Mouse (Mus musculus) stomach, embryonic 14.5 days (tissue): ENCODE data around the gene Acsbg1. TPM values are rescaled to one million over a fixed set of nuclear protein-coding genes. Genes with fewer than 3 reads are reported as not detected.

Experiments used
- ATAC-seq: fragments of 200-750 bp; cut with Nextera tagmentation; 2 replicates; pipeline ENCODE4 v1.8.0; 2017; ENCODE audit warnings: low read depth, moderate TSS enrichment; ENCODE audit not compliant: insufficient number of reproducible peaks, insufficient read depth, low FRiP score
- H3K27ac ChIP-seq: fragments of 300-500 bp; sonication (generic); 2 replicates; pipeline ENCODE4 v1.5.1; 2014; ENCODE audit warnings: mild to moderate bottlenecking, low read length, moderate library complexity, mixed read lengths
- H3K27me3 ChIP-seq: fragments of 300-500 bp; sonication (generic); 2 replicates; pipeline ENCODE4 v1.6.1; 2014; ENCODE audit warnings: low read length, control low read depth, mixed read lengths; ENCODE audit not compliant: control insufficient read depth, insufficient read depth
- H3K36me3 ChIP-seq: fragments of 300-500 bp; sonication (generic); 2 replicates; pipeline ENCODE4 v1.6.1; 2014; ENCODE audit warnings: mild to moderate bottlenecking, control low read depth, low read length, moderate library complexity, mixed read lengths; ENCODE audit not compliant: control insufficient read depth, insufficient read depth
- H3K4me1 ChIP-seq: fragments of 300-500 bp; sonication (generic); 2 replicates; pipeline ENCODE4 v1.6.1; 2014; ENCODE audit warnings: low read length, control low read depth, mixed read lengths; ENCODE audit not compliant: control insufficient read depth, insufficient read depth
- H3K4me2 ChIP-seq: fragments of 300-500 bp; sonication (generic); replicated peaks from 2 replicates; pipeline ENCODE4 v1.6.1; 2014; ENCODE audit warnings: low read depth, low read length, control low read depth
- H3K4me3 ChIP-seq: fragments of 300-500 bp; sonication (generic); 2 replicates; pipeline ENCODE4 v1.5.1; 2014; ENCODE audit warnings: low read depth, low read length, control low read depth
- H3K9ac ChIP-seq: fragments of 300-500 bp; sonication (generic); replicated peaks from 2 replicates; pipeline ENCODE4 v1.6.1; 2014; ENCODE audit warnings: low read depth, mild to moderate bottlenecking, control low read depth, low read length, moderate library complexity, mixed read lengths
- H3K9me3 ChIP-seq: fragments of 300-500 bp; sonication (generic); 2 replicates; pipeline ENCODE4 v1.6.1; 2016; ENCODE audit warnings: low read depth, low read length, control low read depth; ENCODE audit not compliant: control insufficient read depth
- WGBS: fragments of 180-500 bp; shearing (Covaris S2); extraction: QIAGEN DNeasy Blood & Tissue Kit; methylation state at CpG from one replicate; pipeline ENCODE4 v1.1.7; 2014; 5-methylcytosine and 5-hydroxymethylcytosine counted together
- polyA plus RNA-seq: library from polyadenylated mRNA; unstranded; fragments of >200 nt; fragmentation: Nextera tagmentation; extraction: Ambion mirVana; gene quantifications from 2 replicates; pipeline ENCODE4 v1.2.1, GENCODE M21; 2014

Acsbg1 gene
- polyA plus RNA-seq, 1 experiment from 2014 or later: 0.74 TPM

- no peaks in the 10 kb centered on the region for H3K36me3 ChIP-seq
- H3K4me2 ChIP-seq: no peak overlapping the region
- no peaks in the 10 kb centered on the region for H3K27me3 ChIP-seq
- no peak overlapping the region for H3K4me3 ChIP-seq
- ATAC-seq: no peak
- H3K4me1 ChIP-seq: no peaks in the 10 kb centered on the region
- no peak overlapping the region for H3K27ac ChIP-seq
- H3K9ac ChIP-seq: no peak overlapping the region
- 94% methylated on average over 5 of the region's 5 CpGs for WGBS
- H3K9me3 ChIP-seq: no peaks in the 10 kb centered on the region
Measured at GRCm38 (mm10) chr9:54627240-54627639, 34.4 kb downstream of the Acsbg1 start.

DNA sequence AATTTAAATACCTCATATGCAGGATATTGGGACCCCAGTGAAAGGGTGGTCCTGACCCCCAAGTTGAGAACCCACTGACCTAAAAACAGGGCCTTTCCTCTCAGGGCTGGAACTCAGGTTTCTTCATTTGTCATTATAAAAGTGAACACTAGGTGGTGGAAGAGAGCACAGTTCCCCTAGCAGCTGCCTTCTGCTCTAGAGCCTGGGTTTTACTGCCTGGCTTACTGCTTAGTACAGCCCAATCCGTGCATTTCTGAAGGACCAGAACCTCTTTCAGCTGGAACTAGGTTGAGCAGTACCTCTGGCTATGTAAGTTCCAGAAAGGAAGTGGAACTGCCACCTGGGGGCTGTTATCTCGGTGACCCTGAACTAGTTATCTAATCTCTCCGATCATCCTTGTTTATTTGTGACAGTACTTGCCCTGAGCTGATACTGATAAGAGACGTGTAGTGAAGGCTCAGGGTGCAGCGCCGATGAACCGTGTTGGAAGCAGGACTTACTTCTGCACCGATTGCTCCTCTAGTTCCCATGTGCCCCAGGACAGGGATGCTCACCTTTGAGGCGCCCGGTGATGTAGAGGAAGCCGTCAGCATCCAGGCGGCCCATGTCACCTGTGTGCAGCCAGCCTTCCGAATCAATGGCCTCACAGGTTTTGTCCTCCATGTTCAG is 47.4 kb downstream of the Acsbg1 start:
- H3K36me3 ChIP-seq: no peaks in the 10 kb centered on the region
- no peak overlapping the region for H3K4me2 ChIP-seq
- no peaks in the 10 kb centered on the region for H3K27me3 ChIP-seq
- no peak overlapping the region for H3K9ac ChIP-seq
- WGBS: 46% methylated on average over 13 of the region's 13 CpGs
- no peak overlapping the region for H3K4me3 ChIP-seq
- no peak overlapping the region for H3K27ac ChIP-seq
- no peak for ATAC-seq
- H3K9me3 ChIP-seq: no peaks in the 10 kb centered on the region
- H3K4me1 ChIP-seq: no peaks in the 10 kb centered on the region

DNA sequence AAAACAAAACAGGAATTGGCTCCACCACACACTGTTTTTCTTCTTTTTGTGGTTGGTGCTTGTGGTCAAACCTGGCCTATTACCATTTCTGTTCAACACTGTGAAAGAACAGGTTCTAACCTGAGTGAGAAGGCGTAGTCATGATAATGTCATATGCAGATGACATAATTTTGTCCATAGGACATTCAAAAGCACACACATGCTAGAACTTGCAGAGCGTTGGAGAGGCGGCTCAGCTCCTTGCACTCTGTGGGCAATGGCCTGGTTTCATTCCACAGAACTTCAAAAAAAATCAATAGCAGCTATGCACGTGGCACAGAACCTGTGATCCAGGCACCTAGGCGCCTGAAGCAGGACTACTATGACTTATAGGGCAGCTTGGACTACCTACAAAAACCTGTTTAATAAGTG is 48.9 kb downstream of the Acsbg1 start:
- no peaks in the 10 kb centered on the region for H3K27me3 ChIP-seq
- H3K4me3 ChIP-seq: no peak overlapping the region
- H3K4me1 ChIP-seq: no peaks in the 10 kb centered on the region
- H3K36me3 ChIP-seq: no peaks in the 10 kb centered on the region
- 74% methylated on average over 5 of the region's 5 CpGs for WGBS
- ATAC-seq: no peak
- no peak overlapping the region for H3K4me2 ChIP-seq
- H3K9me3 ChIP-seq: no peaks in the 10 kb centered on the region
- H3K27ac ChIP-seq: 0 out of 2 replicates have a peak overlapping the region, but pooled peaks have one; percentile 15
- no peak overlapping the region for H3K9ac ChIP-seq

GRCm38 (mm10) chr9:54604886-54605285 is 56.8 kb downstream of the Acsbg1 start:
- no peak for ATAC-seq
- Histone ChIP-seq H3K27me3 (no peaks in the 10 kb centered on the region), H3K36me3 (peaks cover 21% of the 10 kb centered on the region), H3K9ac (no peak overlapping the region), H3K4me1 (no peaks in the 10 kb centered on the region), H3K4me3 (no peak overlapping the region), H3K4me2 (no peak overlapping the region), H3K9me3 (no peaks in the 10 kb centered on the region), H3K27ac (no peak overlapping the region)
- WGBS: 66% methylated on average over 4 of the region's 4 CpGs

DNA sequence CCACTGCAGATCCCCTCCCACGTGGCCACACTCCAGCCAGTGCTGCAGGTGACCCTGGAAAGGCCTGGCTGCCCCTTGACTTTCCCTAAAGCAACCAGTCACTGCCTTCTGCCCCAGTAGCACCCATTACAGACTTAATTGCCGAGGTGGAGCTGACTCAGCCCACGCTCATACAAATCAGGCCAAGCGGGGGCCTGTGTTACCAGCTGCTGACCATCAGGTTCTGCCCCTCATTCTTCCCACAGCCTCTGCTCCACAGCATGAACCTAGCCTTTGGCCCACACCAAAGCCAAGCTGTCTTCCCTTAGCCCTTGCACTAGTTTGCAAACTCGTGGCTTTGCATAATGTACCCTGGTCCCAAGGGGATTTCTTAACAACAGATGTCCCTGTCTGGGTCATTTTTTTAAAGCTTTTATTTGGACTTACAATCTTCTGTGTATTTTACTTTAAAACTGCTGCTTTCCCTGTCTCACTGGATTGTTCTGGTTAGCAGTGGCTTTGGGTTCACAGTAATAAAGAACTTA is 57.5 kb downstream of the Acsbg1 start:
- no peak for ATAC-seq
- peaks cover 25% of the 10 kb centered on the region for H3K36me3 ChIP-seq
- H3K9me3 ChIP-seq: no peaks in the 10 kb centered on the region
- H3K4me1 ChIP-seq: no peaks in the 10 kb centered on the region
- H3K27me3 ChIP-seq: no peaks in the 10 kb centered on the region
- no peak overlapping the region for H3K4me3 ChIP-seq
- no peak overlapping the region for H3K4me2 ChIP-seq
- no peak overlapping the region for H3K9ac ChIP-seq
- H3K27ac ChIP-seq: no peak overlapping the region
- WGBS: 76% methylated on average over 5 of the region's 5 CpGs

DNA sequence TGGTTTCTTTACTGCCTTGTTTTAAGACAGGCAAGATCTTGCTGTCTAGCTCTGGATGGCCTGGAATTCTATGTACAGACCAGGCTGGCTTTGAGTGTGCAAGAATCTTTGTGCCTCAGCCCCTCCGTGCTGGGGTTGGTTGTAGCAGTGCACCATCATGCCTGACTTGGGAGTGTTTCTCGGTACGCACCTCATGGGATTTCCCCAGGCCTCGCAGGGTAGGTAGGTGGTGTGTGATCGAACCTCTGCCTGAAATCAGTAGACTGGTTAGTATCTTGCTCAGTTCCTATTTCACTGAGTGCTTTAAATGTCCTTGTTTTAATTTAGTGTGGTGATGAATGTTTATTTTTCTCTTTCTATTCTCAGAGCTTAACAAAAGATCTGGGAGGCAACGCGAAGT is 58.8 kb downstream of the Acsbg1 start:
- H3K9me3 ChIP-seq: no peaks in the 10 kb centered on the region
- no peaks in the 10 kb centered on the region for H3K4me1 ChIP-seq
- H3K4me3 ChIP-seq: no peak overlapping the region
- WGBS: 87% methylated on average over 7 of the region's 7 CpGs
- H3K4me2 ChIP-seq: no peak overlapping the region
- no peak for ATAC-seq
- peaks cover 25% of the 10 kb centered on the region for H3K36me3 ChIP-seq
- H3K27ac ChIP-seq: no peak overlapping the region
- H3K9ac ChIP-seq: no peak overlapping the region
- H3K27me3 ChIP-seq: no peaks in the 10 kb centered on the region

DNA sequence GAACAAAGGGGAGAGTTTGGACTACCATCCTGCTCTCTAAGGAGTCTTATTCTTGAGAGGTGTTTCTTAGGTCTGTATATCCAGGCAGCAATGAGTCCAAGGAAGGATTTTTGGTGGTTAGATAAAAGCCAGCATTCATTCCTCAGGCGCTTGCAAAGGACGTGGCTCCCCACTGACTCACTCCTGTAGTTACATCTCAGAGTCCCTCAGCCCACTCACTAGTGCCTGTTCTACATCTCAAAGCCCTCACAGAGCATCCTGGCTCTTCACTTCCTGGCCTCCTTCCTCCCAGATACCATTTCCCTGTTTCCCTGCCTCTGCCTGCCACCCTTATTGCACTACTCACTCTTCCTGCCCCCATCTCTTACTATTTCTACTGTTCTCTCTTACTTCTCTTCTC is 59.3 kb downstream of the Acsbg1 start:
- ATAC-seq: no peak
- H3K4me1 ChIP-seq: no peaks in the 10 kb centered on the region
- H3K36me3 ChIP-seq: peaks cover 26% of the 10 kb centered on the region
- H3K4me3 ChIP-seq: no peak overlapping the region
- H3K9ac ChIP-seq: no peak overlapping the region
- no peaks in the 10 kb centered on the region for H3K27me3 ChIP-seq
- 88% methylated on average over 2 of the region's 2 CpGs for WGBS
- no peak overlapping the region for H3K27ac ChIP-seq
- H3K4me2 ChIP-seq: no peak overlapping the region
- no peaks in the 10 kb centered on the region for H3K9me3 ChIP-seq

- H3K9ac ChIP-seq: no peak overlapping the region
- no peaks in the 10 kb centered on the region for H3K27me3 ChIP-seq
- H3K4me2 ChIP-seq: no peak overlapping the region
- H3K4me1 ChIP-seq: no peaks in the 10 kb centered on the region
- no peak overlapping the region for H3K27ac ChIP-seq
- H3K36me3 ChIP-seq: peaks cover 42% of the 10 kb centered on the region
- 94% methylated on average over 15 of the region's 15 CpGs for WGBS
- no peak overlapping the region for H3K4me3 ChIP-seq
- ATAC-seq: no peak
- H3K9me3 ChIP-seq: no peaks in the 10 kb centered on the region
Measured at GRCm38 (mm10) chr9:54596752-54597465, 64.8 kb downstream of the Acsbg1 start.
